Mouse (Mus musculus): Measurements from ENCODE around the gene Akap17b.
"Not testable (repeated sequence)": the region's sequence is repeated elsewhere in the genome, so short reads cannot be mapped to it uniquely, and the experiment has no call there.

Gene Akap17b

DNA sequence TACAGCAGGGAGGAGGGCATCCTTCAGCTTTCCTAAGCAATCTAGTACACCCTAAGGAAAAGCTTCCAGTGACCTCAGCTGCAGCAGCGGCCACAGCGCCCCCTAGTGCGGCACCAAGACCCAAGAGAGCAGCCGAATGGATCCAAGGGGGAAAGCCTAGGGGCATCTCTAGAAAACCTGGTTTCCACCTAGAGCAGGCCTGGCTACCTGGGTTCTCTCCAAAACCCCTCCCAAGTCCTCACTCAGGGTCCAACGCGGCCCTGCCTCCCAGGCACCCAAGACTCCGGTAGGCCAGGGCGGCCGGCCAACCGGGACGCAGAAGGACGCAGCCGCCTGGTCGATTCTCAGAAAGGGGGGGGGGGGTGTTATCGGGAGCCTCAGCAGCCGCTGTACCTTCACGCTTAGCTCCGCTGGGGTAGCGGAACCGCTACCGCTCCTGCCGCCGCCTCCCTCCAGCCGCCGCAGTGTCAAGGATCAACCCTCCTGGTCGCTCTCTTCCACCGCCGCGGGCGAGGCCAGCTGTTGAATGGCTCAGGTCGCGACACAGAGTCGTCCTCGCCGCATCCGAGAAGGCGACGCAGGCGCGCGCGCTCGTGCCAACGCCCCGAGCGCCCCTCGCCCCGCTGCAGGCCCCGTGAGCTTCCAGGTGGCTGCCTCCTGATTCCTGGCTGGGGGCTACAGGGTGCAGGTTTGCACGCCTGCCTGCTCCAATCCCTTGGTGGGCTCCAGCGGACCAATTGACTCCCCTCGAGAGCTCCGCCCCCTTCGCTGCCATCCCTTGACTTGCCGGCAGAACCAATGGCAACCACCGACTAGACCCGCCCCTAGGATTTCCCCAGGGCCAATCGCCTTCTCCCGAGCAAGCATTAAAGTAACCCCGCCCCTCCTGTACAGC, at the start of gene Akap17b:
Gene Akap17b, minus strand, starts transcription at position 739 of the 895 bp plus-strand sequence.
- DNase-seq (ENCODE audit: low spot score) = peak; percentile 90

DNA sequence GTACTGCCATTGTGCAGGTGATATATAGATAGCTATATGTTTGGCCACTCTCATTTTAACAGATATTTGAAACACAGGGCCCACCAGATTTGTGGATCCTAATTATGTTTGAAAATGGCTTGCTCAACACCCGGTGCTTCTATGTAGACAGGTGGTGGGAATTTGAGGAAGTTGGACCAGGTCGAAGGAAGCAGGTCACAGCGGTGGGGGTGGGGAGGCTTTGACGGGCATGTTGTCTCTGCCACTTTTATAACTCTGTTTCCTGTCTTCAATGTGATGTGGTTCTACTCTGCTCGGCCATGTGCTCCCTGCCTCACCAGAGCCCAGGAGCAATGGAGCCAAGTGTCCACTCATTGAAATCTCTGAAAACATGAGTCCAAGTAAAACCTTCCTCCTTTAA, 46.2 kb upstream of the Akap17b start:
- no peak for DNase-seq (ENCODE audit: low spot score)

DNA sequence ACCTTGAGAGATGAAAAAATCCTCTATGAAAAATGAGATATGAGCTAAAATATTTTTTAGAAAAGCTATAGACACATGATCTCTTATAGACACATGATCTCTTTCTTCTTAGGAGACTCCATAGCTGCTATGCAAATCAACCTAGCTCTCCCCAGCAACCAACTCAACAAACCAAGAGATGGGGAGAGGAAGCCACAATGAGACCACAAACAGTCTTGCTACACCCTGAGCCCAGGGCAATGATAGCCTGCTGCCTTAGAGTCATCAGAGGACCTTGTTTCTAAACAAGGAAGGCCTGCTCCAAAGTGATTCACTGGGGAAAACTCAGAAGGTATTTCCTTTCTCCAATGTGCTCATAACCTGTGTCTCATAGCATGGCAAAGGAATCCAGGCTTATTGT, 44.5 kb upstream of the Akap17b start:
- DNase-seq (ENCODE audit: low spot score) = no peak

DNA sequence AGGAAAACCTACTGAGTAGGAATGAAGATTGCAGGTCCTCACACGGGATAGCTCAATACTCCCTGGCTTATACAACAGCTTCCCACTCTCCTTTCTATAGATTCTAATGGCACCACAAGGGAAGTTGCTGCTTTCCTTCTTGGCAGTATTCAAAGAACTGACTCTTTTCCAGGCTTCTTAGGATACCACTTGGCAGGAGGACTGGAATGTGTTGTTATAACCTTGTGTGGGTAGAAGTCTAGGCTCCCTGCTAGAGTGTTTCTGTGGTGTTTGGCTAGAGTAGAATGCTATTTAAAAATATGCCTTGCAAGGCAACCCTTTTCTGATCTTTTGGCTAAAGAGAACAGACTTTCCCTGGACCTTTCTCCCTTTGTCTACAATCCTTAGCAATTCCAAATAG, 31.6 kb upstream of the Akap17b start:
- DNase-seq (ENCODE audit: low spot score) = no peak

DNA sequence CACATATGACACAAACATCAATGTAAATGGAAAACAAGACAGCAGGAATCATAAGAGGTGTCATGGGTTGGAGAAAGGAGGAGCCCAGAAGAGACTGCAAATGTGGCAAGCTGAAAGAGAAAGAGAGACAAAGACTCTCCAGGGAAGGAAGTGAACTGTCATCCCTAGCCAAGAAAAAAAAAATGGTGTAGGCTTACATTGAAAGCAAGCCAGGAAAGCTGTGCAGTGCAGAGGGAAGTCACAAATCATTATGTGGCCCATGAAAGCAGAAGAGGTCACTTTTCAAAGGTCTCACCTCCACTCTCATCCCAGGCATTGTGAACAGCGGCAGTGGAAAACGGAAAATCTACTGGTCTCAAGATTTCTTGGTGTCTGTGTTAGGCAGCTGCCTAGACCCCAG, 27.5 kb upstream of the Akap17b start:
- DNase-seq (ENCODE audit: low spot score) = no peak

DNA sequence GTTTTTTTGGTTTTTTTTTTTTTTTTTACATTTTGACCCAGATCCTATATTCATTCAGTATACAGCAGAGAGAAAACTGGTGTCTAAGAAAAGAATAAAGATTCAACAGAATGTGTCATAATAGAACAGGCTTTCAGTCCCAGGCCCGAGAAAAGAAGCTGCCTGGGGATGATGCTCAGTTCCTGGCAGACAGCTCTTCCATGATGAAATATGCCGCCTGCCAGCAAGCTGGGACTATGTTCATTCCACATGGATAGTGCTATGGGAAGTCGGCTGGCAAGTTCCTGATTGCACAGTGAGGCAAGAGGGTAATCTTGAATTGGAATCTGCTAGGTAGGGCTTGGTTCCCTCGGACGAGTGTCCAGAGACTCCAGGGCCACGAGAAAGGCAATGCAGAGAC, 5.1 kb downstream of the Akap17b start:
- no peak for DNase-seq (ENCODE audit: low spot score)

DNA sequence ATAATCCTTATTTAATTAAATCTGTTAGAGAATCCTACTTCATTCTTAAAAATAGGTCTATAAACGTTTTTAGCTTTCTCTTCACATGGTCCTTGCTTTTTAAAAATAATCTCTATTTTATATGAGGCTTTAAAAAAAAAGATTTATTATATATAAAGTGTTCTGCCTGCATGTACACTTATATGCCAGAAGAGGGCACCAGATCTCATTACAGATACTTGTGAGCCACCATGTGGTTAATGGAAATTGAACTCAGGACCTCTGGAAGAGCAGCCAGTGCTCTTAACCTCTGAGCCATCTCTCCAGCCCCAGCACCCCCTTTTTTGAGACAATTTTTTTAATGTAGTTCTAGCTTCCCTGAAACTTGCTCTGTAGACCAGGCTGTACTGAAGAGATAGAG, 14.4 kb downstream of the Akap17b start:
- no peak for DNase-seq (ENCODE audit: low spot score)

DNA sequence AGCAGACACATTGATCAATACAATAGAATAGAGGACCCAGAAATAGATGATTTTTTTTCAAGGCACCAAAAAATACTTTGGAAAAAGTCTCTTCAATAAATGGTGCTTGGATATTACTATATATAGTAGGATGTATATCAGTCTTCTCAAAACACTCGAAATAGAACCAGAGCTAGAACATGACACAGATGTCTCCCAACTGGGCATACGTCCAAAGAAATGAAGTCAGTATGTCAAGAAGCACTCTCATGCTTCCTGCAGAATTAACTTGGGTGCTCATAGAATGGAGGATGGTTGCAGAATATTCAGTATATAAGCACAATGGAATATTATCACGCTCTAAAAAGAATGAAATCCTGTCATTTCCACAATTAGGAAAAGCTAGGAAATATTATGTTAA, 17.1 kb downstream of the Akap17b start:
- no peak for DNase-seq (ENCODE audit: low spot score)

DNA sequence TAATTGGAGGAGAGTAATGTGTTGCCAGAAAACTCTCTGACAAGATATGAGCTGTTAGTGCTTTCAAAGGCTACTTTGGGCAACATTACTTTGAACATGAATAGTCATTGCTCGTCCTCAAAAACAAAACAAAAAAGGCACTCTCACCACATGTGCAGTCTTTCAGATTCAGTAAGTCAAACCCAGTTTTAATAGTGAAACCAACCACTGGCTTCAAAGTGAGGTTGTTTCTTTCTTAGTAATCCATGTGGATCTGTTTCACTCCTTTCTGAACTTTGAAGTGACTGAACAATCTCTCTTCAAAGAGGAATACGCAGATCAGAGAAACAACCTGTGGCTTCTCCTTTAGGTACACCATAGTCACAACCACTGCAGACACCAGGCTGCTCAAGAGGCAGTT, 36.1 kb downstream of the Akap17b start:
- no peak for DNase-seq (ENCODE audit: low spot score)

DNA sequence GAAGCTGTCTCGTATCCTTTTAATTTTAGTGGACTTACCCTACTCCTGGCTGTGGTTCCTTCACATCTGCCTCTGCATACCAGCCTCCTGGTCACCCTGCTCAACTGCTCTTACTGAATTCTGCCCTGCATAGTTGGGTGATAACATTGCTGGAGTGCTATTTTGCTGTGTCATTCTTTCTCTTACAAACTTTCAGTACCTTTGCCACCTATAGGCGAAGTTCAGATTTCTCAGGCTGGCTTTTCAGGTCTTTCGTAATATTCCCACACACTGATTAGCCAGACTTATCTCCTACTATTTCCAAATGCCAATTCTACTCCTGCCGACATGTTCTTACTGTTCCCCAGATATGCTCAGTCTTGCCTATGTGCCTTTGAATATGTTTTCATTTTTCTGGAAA, 41.2 kb downstream of the Akap17b start:
- peak; percentile 17 for DNase-seq (ENCODE audit: low spot score)

DNA sequence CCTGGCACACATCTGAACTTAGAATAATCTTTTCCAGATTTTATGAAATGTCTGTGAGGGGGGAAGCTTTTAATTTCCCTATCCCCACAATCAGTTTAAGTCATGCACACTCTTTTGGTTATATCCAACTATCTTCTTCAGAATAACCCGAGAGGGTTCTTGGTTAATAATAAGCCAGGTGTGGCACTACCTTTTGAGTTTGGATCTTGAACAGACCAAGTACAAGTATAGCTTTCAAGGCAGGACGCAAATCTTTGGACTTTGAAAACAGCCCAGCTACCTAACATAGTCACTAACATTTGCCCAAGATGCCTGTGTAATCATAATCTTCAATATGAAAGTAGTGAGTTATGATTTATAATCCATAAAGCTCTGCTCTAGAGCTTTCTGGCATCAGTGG, 42.3 kb downstream of the Akap17b start:
- DNase-seq (ENCODE audit: low spot score) = no peak

DNA sequence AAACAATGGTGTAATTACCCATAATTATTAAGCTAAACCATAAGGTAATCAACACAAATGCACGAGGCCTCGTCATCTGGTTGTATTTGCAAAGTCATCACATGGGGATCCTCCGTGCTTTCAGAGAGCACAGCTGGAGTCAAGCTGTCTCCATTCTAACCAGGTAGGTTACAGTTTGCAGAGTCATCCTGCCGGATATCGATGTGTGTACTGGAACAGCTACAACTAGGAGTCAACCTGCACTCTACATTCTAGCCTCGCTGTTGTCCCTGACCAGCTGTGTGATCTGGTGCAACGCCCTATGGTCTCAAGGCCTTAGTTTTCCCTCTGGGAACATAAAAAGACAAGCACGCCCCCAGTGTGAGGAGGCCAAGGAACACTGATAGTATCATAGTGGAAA, 45.1 kb downstream of the Akap17b start:
- DNase-seq (ENCODE audit: low spot score) = no peak

DNA sequence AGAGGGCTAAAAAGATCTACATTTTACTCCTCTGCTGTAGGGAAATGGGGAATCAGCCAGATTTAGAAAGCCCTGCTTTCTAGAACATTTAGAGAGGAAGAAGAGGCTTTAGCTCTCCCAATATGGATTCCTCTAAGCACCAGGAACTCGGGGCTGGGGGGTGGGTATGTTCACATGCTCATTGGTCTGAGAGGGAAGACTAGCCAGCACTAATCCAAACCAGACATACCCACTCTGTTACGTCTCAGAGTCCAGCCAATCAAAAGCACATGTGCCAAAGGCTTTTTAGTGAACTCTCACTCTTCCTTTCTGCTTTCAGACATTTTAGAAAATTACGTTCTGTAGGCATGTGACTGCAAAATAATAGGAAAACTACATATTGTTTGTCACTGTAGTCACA, 45.5 kb downstream of the Akap17b start:
- no peak for DNase-seq (ENCODE audit: low spot score)

DNA sequence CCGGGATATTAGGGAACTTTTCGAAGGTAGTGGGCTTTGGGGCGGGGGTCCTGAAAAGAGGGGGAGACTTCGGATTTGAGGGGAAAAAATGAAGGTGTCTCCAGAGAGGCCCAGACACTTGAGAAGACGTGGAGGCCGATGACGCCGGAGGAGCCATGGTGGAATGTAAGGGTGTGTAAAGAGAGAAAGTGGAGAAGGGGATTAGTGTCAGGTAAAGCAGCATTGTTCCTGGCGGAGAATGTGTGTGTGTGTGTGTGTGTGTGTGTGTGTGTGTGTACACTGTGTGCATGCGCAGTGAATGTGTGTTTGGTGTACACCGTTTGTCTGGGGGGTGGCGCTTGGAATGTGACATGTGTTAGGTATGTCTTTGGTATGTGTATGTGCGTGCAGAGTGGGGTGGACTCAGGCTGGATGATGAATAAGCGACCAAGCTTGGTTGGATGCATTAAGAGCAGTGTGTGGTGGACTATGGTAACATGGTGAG, 46.3 kb downstream of the Akap17b start:
- peak; percentile 21 for DNase-seq (ENCODE audit: low spot score)

DNA sequence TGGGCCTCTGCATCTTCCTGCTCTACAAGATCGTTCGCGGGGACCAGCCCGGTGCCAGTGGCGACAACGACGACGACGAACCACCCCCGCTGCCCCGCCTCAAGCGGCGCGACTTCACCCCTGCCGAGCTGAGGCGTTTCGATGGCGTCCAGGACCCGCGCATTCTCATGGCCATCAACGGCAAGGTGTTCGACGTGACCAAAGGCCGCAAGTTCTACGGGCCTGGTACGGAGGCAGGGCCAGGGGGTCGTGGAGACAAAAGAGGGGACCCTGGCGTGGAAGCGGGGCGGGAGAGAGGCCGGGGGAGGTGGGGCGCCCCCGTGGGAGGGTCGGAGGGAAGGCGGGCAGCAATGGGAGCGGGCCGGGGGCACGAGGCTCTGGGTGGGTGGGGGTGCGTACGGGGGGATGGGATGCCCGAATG, 46.8 kb downstream of the Akap17b start:
- no peak for DNase-seq (ENCODE audit: low spot score)

DNA sequence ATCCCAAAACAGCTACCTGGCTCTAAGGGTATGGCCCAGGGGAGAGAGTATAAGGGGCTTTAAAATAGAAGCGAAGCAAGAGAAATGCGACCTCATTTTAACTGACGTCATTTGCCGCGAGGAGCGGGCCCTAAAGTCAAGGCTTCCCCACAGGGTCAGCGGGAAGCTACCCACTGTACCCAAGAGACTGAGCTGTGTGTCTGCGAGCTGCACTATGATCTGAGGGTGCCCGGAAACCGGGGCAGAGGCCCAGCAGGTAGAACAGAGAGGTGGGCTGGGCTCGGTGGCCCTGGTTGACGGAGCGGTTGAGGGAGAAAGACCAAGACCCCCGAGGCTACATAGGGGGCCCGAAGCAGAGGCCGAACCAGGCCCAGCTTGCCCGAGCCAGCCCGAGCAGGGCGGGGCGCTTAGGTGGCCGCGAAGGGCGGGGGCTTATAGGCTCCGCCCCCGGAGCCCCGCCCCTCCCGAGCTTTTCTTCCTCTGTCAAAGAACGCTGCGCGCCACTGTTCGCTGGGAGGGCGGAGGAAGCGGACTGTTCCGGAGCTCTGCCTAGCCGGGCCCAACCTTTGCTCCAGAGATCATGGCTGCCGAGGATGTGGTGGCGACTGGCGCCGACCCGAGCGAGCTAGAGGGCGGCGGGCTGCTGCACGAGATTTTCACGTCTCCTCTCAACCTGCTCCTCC, 47.3 kb downstream of the Akap17b start, which contains the start of gene Pgrmc1:
Gene Pgrmc1, plus strand, starts transcription at position 500 of the 683 bp plus-strand sequence.
- DNase-seq (ENCODE audit: low spot score) = peak; percentile 81

DNA sequence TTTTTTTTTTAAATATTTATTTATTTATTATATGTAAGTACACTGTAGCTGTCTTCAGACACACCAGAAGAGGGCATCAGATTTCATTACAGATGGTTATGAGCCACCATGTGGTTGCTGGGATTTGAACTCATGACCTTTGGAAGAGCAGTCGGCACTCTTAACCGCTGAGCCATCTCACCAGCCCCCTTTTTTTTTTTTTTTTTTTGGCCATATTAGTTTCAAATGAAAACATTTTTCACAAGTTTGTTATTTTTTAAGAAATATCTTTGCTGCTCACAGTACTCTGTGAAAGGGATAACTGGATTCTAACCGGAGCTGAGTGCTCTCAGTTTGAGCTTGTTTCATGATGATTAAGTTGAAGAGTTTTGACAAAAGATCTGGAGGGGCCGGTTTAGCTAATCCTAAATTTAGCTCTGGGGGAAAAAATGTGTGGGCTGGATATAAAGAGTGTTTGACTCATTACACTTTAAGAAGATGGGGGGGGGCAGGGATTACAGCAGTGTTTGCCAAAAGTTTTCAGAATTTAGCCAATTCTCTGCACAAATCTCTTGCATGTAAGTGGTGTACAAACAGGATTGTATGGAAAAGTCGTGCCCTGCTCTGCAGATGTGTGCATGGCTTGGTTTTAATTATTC, 48.6 kb downstream of the Akap17b start:
- DNase-seq (ENCODE audit: low spot score) = not testable (repeated sequence)

DNA sequence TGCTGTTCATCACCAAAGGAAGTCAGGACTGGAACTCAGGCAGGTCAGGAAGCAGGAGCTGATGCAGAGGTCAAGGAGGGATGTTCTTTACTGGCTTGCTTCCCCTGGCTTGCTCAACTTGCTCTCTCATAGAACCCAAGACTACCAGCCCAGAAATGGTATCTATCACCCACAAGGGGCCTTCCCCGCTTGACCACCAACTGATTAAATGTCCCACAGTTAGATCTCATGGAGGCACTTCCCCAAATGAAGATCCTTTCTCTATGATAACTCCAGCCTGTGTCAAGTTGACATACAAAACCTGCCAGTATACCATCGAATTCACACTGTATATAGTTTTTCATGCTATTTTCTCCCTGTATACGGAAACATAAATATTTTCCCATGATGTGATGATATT, 49.9 kb downstream of the Akap17b start:
- no peak for DNase-seq (ENCODE audit: low spot score)

DNA sequence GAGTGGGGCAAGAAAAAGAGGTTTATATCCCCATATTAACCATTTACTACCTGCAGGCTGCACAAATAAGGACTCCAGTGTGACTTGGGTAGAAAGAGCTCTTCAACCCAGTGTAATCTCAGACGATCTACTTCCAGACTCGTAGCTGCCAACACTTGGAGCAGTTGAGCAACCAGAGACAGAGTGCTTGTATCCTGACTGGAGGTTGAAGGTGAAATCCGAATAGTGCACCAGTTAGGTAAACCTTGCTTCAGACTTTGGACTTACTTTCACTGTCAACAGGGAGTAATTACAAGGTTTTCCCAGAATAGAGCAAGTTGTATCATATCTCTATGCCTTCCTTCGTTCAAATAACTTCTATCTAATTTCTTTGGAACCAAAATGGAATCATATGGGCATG, 53.7 kb downstream of the Akap17b start:
- DNase-seq (ENCODE audit: low spot score) = peak; percentile 19

DNA sequence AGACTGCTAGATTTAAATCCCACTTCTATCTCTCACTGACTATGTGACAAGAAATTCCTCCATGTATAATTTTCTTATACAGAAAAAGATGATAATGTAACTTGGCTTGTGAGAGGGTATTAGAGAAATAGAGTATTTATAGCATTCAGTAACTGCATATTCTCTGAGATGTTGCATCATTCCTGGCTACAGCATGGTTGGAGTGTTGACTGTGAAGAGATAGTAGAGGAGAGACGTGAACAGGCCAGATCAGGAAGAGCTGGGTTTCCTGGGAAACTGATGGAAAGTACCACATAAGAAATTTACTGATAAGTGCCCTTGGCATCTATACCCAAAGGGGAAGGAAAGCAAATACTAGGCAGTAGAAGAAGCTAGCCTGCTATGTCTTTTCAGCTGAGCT, 54.1 kb downstream of the Akap17b start:
- no peak for DNase-seq (ENCODE audit: low spot score)

DNA sequence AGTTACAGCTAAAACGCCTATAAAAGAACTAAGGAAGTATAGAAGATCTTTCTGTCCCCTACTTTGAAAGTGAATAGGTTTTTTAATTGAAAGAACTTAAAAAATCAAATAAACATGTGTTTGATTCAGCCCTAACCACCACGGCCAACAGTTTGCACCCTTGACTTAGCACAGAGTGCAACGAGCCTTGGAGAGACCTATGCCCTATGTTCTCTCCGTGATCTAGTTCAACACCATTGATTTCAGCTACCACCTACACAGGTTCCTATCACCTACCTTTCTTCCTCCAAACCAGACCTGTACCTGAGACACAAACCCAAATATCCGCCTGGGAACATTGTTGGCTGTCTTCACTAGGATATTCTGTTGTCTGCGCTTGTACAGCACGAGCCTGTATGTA, 54.9 kb downstream of the Akap17b start:
- no peak for DNase-seq (ENCODE audit: low spot score)

DNA sequence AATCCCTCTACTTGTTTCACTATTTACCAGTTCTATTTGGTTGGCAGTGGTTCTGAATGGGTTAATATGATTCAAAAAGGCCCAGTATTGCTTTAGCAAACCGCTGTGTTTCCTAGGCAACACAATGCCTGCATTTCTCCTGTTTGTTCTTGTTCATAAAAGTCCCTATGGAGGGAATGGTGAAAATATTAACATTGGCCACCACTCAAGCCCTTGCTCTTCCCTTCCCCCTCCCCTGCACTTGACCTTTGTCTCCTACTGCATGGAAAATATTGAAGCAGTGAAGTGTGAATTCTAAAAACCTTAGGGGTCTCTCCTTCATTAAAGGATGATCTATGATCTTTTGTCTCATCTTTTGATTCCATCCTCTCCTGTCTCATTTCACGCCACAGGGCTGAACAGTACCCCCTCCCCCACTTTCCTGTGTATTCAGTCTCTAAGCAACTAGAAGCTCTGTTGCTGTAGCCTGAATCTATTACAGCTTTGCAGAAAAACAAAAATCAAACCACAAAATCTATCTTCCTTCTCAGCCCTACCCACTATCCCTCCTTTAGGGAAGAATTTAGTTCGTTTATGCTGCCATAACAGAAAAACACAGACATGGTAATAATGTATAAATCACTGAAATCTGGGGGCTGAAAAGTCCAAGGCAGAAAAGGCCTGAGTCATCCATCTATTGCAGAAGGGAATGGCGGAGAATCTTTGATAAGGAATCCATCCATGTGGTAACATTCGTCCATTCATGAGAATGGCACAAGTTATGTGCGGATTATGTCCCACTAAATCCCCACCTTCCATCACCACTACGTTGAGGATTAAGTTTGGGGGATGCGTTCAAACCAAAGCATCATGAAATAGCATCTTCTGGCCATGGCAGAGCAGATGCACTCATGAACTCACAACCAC, 57.6 kb downstream of the Akap17b start:
- DNase-seq (ENCODE audit: low spot score) = no peak

All from yolk sac, embryonic 10.5 days (tissue).